Mouse (Mus musculus) Patski (cell line): ENCODE measurements around the gene Ralbp1. TPM values are rescaled to one million over a fixed set of nuclear protein-coding genes. Genes with fewer than 3 reads are reported as not detected.
A peak's percentile ranks its signal among the peaks of the same experiment; 100 is the strongest.

Source experiments
- ATAC-seq: fragments of 100-300 bp; one replicate; pipeline ENCODE4 v1.8.0; 2021
- CTCF ChIA-PET: fragments of 350-600 bp; sonication (Branson Sonifier 250); formaldehyde crosslinking; loops from one replicate; lab custom pipeline; 2022; ENCODE audit warnings: inconsistent platforms; lab: Charles Lee
- POLR2A ChIA-PET: fragments of 350-600 bp; sonication (Branson Sonifier 250); formaldehyde crosslinking; loops from one replicate; lab custom pipeline; 2022; ENCODE audit warnings: antibody characterized with exemption, inconsistent platforms; lab: Charles Lee
- DNase-seq: peaks from one replicate; pipeline ENCODE4 v3.0.0-alpha.2; 2011; ENCODE audit warnings: low read depth, low spot score
- H3K27me3 ChIP-seq: fragments of 371-371 bp; one replicate; pipeline ENCODE4 v1.5.1; 2021
- CTCF ChIP-seq: fragments of 100-300 bp; IDR thresholded peaks from one replicate; pipeline ENCODE4 v1.5.1; 2021
- in situ Hi-C: fragments of 300-500 bp; cut with MboI; formaldehyde crosslinking; loops from 3 replicates; pipeline ENCODE4 v1.11.1; 2018; ENCODE audit warnings: low pct_unique_long_range_greater_than_20kb, mixed read lengths
- polyA plus RNA-seq: library from polyadenylated mRNA; unstranded; gene quantifications from one replicate; pipeline ENCODE4 v1.2.3, GENCODE M21; 2021

The Ralbp1 gene
- polyA plus RNA-seq, 1 experiment from 2014 or later: 65.8 TPM

DNA sequence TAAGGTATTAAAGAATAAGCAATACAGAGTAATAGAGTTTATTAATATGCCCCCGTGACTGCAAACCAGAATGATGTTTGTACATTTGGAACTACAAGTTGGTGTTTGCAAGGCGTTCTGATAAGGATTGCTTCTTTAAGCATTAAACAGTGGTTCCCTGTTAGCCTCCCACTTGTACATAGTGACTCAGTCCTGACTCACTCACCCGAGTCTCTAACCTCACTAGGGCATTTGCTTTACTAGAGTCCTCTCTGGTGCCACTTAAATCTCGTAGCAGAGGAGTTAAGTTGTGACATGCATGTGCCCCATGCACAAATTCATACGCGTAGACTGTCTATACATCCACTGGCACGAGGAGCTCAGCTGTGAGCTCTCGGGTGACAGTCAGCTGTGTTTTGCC lies 71.8 kb downstream of the Ralbp1 start:
- ChIA-PET CTCF (interaction anchor here (0.9 to 3.8 kb wide), 2 partner anchors 10 to 16 kb away, joined by 3 to 13 read pairs; no protein-coding TSS in a partner anchor), POLR2A (no interaction called here)
- peak; percentile 51 for ATAC-seq
- no peak for TF ChIP-seq CTCF
- in situ Hi-C loops: no loop called here
- H3K27me3 ChIP-seq: no peaks in the 10 kb centered on the region
- no peak for DNase-seq

DNA sequence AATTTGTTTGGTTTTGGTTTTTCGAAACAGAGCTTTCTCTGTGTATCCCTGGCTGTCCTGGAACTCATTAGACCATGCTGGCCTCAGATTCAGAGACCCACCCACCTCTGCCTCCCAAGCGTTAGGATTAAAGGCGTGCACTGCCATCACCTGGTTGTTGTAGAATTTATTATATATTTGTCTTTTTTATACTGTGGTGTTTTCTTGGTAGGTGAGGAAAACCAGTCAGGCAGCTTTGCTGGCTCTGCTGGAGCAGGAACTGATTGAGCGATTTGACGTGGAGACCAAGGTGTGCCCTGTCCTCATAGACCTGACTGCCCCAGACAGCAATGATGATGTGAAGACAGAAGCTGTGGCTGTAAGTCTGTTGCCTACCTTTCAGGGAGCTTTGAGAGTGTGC lies 74.6 kb downstream of the Ralbp1 start:
- ChIA-PET POLR2A (no interaction called here), CTCF (interaction anchor here (1.0 kb wide), 1 partner anchor 74 kb away, joined by 3 read pairs; no protein-coding TSS in a partner anchor)
- ATAC-seq: no peak
- no peak for DNase-seq
- in situ Hi-C loops: no loop called here
- H3K27me3 ChIP-seq: no peaks in the 10 kb centered on the region
- no peak for TF ChIP-seq CTCF

DNA sequence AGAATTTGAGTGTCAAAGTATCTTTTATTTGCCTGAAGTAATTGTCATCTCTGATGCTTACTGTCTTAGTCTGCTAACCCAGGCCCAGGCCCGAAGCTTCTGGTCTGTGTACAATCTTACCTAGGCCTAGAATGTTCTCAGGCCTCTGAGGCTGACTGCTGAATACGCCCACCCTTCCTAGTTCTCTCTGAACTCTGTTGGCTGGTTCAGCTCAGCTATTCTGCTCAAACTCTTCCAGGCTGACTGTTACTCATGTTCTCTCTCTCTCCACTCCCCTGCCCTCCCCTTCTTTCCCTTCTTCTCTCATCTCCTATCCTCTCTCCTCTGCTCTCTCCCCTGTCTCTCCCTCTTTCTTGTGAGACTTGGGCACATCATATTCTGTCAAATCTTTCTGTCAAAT lies 79.2 kb downstream of the Ralbp1 start:
- ATAC-seq (no peak), DNase-seq (no peak)
- ChIA-PET CTCF (interaction anchor here (1.3 kb wide), 1 partner anchor 8 kb away, joined by 3 read pairs; no protein-coding TSS in a partner anchor), POLR2A (no interaction called here)
- no peaks in the 10 kb centered on the region for H3K27me3 ChIP-seq
- no peak for TF ChIP-seq CTCF
- in situ Hi-C loops: no loop called here

DNA sequence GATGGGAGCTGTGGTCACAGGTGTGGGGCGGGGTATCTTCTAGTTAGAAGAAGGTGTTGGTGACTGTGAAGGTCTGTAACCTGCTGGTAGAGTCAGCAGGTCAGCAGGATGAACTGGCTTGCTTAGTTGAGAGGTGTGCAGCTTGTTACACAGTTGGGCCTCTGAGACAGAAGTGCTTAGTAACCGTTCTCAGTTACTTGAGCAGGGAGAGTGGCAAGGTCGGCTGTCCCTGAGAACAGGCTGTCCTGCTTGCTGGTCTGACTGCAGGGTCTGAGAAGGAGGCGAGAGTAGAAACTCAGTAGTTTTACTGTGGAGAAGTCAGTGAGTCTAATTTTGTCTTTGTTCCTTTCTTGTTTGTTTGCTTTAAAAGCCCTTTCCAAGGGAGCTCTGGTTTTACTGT lies 79.6 kb downstream of the Ralbp1 start:
- H3K27me3 ChIP-seq: no peaks in the 10 kb centered on the region
- DNase-seq (no peak), ATAC-seq (no peak)
- no peak for TF ChIP-seq CTCF
- ChIA-PET CTCF (interaction anchor here (1.3 kb wide), 1 partner anchor 8 kb away, joined by 3 read pairs; no protein-coding TSS in a partner anchor), POLR2A (no interaction called here)
- in situ Hi-C loops: no loop called here

DNA sequence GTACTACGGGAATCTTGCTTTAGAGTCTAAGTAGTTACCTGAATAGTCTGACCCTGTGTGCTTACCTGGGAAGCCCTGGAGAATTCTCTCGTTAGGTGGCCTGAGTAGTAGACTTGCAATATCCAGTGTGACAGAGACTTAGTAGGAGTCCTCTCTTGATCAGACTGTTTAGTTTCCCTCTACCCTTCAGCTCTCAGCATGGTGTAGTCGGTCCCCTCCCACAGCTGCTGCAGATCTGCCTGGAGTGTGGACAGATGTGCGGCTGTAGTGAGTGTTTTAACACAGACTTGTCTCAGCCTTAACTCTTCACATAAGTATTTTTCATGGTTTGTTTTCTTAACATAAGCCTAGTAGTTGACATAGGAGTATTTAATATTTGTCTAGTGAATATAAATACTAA lies 83.6 kb downstream of the Ralbp1 start:
- POLR2A ChIA-PET: interaction anchor here (0.7 kb wide), 1 partner anchor 1149 kb away, joined by 3 read pairs; no protein-coding TSS in a partner anchor
- H3K27me3 ChIP-seq: no peaks in the 10 kb centered on the region
- no peak for ATAC-seq
- CTCF ChIA-PET: no interaction called here
- in situ Hi-C loops: no loop called here
- no peak for TF ChIP-seq CTCF
- DNase-seq: no peak

DNA sequence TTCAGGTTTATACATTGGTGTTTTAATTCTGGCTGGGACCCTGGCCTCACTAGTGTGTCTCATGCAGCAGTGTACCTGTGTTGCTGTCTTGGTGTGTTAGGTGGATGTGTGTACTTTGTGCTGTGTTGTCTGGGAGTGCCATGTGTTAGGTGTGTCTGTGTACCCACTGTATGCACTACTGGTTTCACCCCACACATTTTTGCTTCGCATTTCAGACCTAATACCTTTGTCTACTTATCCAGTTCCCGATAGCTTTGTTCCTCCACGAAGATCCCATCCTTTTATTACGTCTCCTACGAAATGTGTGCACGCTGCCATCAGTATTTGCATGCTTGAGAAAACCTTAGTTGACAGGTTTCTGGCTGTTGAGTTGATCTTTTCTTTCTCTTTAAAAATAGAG lies 85.1 kb downstream of the Ralbp1 start:
- ChIA-PET CTCF (interaction anchor here (0.6 kb wide), 1 partner anchor 325 kb away, joined by 3 read pairs; no protein-coding TSS in a partner anchor), POLR2A (no interaction called here)
- H3K27me3 ChIP-seq: no peaks in the 10 kb centered on the region
- in situ Hi-C loops: no loop called here
- no peak for TF ChIP-seq CTCF
- ATAC-seq (no peak), DNase-seq (no peak)

DNA sequence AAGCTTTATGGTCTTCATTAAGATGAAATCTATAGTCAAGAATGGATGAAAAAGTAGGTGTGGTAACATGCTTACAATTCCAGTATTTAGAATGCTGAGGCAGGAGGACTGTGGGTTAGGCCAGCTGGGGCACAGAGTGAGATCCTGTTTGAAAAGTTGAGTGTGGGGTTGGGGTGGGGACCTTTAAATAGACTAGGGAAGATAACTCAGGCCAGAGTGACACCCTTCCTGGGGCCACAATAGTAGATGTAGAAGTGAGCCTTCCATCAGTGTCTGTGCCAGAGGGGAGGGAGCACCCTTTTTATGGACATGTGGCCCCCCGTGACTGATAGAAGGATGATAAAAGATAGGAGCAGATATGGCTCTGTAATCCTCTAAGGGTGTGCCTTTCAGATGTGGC lies 86.2 kb downstream of the Ralbp1 start:
- CTCF ChIA-PET: no interaction called here
- no peak for ATAC-seq
- TF ChIP-seq CTCF: no peak
- in situ Hi-C loops: no loop called here
- POLR2A ChIA-PET: no interaction called here
- no peak for DNase-seq
- no peaks in the 10 kb centered on the region for H3K27me3 ChIP-seq

DNA sequence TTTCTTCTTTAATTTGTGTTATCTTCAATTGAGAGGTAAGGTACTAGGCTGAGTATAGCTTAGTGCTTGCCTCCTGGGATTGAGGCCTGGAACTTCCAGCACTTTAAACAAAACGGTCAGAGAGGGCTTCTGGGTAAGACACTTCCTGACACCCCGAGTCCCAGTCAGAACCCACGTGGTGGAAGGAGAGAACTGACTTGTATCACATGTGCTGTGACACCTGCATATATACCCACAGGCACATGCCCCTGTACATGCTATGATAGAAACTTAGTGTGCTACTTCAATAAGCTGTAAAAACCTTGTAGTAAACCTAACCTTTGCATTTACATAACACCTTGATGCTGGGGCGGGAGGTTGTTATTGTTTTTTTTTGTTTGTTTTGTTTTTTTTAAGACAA lies 87.2 kb downstream of the Ralbp1 start:
- TF ChIP-seq CTCF: no peak
- ChIA-PET POLR2A (no interaction called here), CTCF (interaction anchor here (1.0 kb wide), 1 partner anchor 8 kb away, joined by 3 read pairs; no protein-coding TSS in a partner anchor)
- ATAC-seq: no peak
- no peak for DNase-seq
- H3K27me3 ChIP-seq: no peaks in the 10 kb centered on the region
- in situ Hi-C loops: no loop called here

Other genes with a start within 250 kb of the Ralbp1 start
- not detected for gene Txndc2, start 243.6 kb downstream of the Ralbp1 start, polyA plus RNA-seq
- gene Rab31, start 113.0 kb downstream of the Ralbp1 start, polyA plus RNA-seq: 71.2 TPM
- gene Ppp4r1, start 103.2 kb downstream of the Ralbp1 start, polyA plus RNA-seq: 82.3 TPM
- gene Twsg1, start 65.4 kb upstream of the Ralbp1 start, polyA plus RNA-seq: 162 TPM
- 20.4 TPM for gene Ankrd12, start 191.3 kb upstream of the Ralbp1 start, polyA plus RNA-seq
- 294 TPM for gene Ndufv2, start 215.8 kb upstream of the Ralbp1 start, polyA plus RNA-seq
- 57.7 TPM for gene Washc1, start 225.7 kb upstream of the Ralbp1 start, polyA plus RNA-seq
- gene Ddx11, start 237.7 kb upstream of the Ralbp1 start, polyA plus RNA-seq: 12.7 TPM